Mouse (Mus musculus): ENCODE results near the gene Gpsm2. TPM values are rescaled to one million over a fixed set of nuclear protein-coding genes. Genes with fewer than 3 reads are reported as not detected.

Gene Gpsm2
- total and polyA plus RNA-seq, 3 experiments = 9.7 to 11.2 (median 10.4) TPM

GRCm38 (mm10) chr3:108660941-108661340 lies 61.2 kb downstream of the Gpsm2 start:
- H3K4me2 ChIP-seq (ENCODE audit: insufficient read depth, low read depth, poor library complexity, severe bottlenecking) = no peak overlapping the region
- no peak overlapping the region for H3K4me3 ChIP-seq (replicated peaks in 1 of 3; ENCODE audit: low read depth in 2 of 3, low read length in 2 of 3, poor library complexity in 1 of 3)
- dilution Hi-C loops (cut with MboI; ENCODE audit: extremely low pct_ligation_motif_present, extremely low pct_unique_long_range_greater_than_20kb, low sequenced_read_pairs) (no loop called here), in situ Hi-C loops (cut with MboI; ENCODE audit: low pct_ligation_motif_present, low pct_unique_long_range_greater_than_20kb, low sequenced_read_pairs) (loop anchor here (25.0 kb wide), 1 partner anchor 401 kb away; no protein-coding TSS in a partner anchor)
- H3K79me2 ChIP-seq (replicated peaks; ENCODE audit: control insufficient read depth, extremely low read depth, insufficient read depth, poor library complexity, severe bottlenecking) = no peaks in the 10 kb centered on the region; the same call in none of the 2 replicates
- no peaks in the 10 kb centered on the region for H3K4me1 ChIP-seq (ENCODE audit: control insufficient read depth in 1 of 2, insufficient read depth in 2 of 2)
- no peak overlapping the region for H3K9ac ChIP-seq (ENCODE audit: insufficient read depth, low read depth)
- peaks cover 29 to 65% of the 10 kb centered on the region in 2 experiments for H3K36me3 ChIP-seq (replicated peaks in 1 of 2; ENCODE audit: control insufficient read depth in 1 of 2, insufficient read depth in 1 of 2, low read length in 1 of 2)
- no peak overlapping the region for H3K27ac ChIP-seq (ENCODE audit: insufficient read depth, low read depth)
- TF ChIP-seq CTCF (conservative IDR thresholded peaks at IDR 0.05 in 1 of 2, IDR thresholded peaks at IDR 0.05 in 1 of 2; ENCODE audit: low read depth in 2 of 2, low read length in 2 of 2) (peak in 1 of 2 experiments; percentile 56; a peak in 2 of 4 replicates), JUND (conservative IDR thresholded peaks at IDR 0.05; ENCODE audit: low read depth, low read length) (no peak), USF1 (IDR thresholded peaks at IDR 0.05; ENCODE audit: low read depth, low read length) (no peak), JUN (IDR thresholded peaks at IDR 0.05; ENCODE audit: insufficient read depth, low read depth, low read length) (no peak), RAD21 (IDR thresholded peaks at IDR 0.05; ENCODE audit: low read depth, low read length) (peak; percentile 24), MXI1 (IDR thresholded peaks at IDR 0.05; ENCODE audit: low read depth, low read length) (no peak), USF2 (conservative IDR thresholded peaks at IDR 0.05; ENCODE audit: low read depth, low read length) (no peak), MAFK (IDR thresholded peaks at IDR 0.05; ENCODE audit: insufficient replicate concordance, low read length) (no peak), SIN3A (IDR thresholded peaks at IDR 0.05; ENCODE audit: low read length) (no peak), CHD1 (IDR thresholded peaks at IDR 0.05; ENCODE audit: low read depth, low read length) (no peak), HCFC1 (IDR thresholded peaks at IDR 0.05; ENCODE audit: low read depth, low read length) (no peak), ELF1 (IDR thresholded peaks at IDR 0.05; ENCODE audit: low read depth, low read length) (no peak), UBTF (IDR thresholded peaks at IDR 0.05; ENCODE audit: low read depth, low read length) (no peak), E2F4 (IDR thresholded peaks at IDR 0.05; ENCODE audit: insufficient replicate concordance, low read depth, low read length) (no peak), SMC3 (IDR thresholded peaks at IDR 0.05; ENCODE audit: low read depth, low read length) (peak; percentile 49; the same call in 1 of the 2 replicates)
- H3K27me3 ChIP-seq (replicated peaks) = no peaks in the 10 kb centered on the region
- no peak for DNase-seq (ENCODE audit: extremely low read depth)
- peaks cover 8% of the 10 kb centered on the region for H3K9me3 ChIP-seq (replicated peaks; ENCODE audit: low read length)

GRCm38 (mm10) chr3:108658612-108659011 lies 63.5 kb downstream of the Gpsm2 start:
- Histone ChIP-seq H3K4me1 (ENCODE audit: control insufficient read depth in 1 of 2, insufficient read depth in 2 of 2) (peaks cover 0 to 7% of the 10 kb centered on the region in 2 experiments; a peak in 2 of 4 replicates), H3K79me2 (replicated peaks; ENCODE audit: control insufficient read depth, extremely low read depth, insufficient read depth, poor library complexity, severe bottlenecking) (peaks cover 15% of the 10 kb centered on the region), H3K9me3 (replicated peaks; ENCODE audit: low read length) (peaks cover 8% of the 10 kb centered on the region), H3K9ac (ENCODE audit: insufficient read depth, low read depth) (no peak overlapping the region), H3K4me3 (replicated peaks in 1 of 3; ENCODE audit: low read depth in 2 of 3, low read length in 2 of 3, poor library complexity in 1 of 3) (no peak overlapping the region), H3K27me3 (replicated peaks) (no peaks in the 10 kb centered on the region), H3K27ac (ENCODE audit: insufficient read depth, low read depth) (no peak overlapping the region), H3K4me2 (ENCODE audit: insufficient read depth, low read depth, poor library complexity, severe bottlenecking) (no peak overlapping the region), H3K36me3 (replicated peaks in 1 of 2; ENCODE audit: control insufficient read depth in 1 of 2, insufficient read depth in 1 of 2, low read length in 1 of 2) (peaks cover 21 to 46% of the 10 kb centered on the region in 2 experiments)
- DNase-seq (ENCODE audit: extremely low read depth) = no peak
- TF ChIP-seq UBTF (IDR thresholded peaks at IDR 0.05; ENCODE audit: low read depth, low read length) = no peak
- no peak for TF ChIP-seq PAX5 (IDR thresholded peaks at IDR 0.05; ENCODE audit: low read length)
- no peak for TF ChIP-seq MXI1 (IDR thresholded peaks at IDR 0.05; ENCODE audit: low read depth, low read length)
- no peak for TF ChIP-seq IRF4 (IDR thresholded peaks at IDR 0.05; ENCODE audit: low read depth, low read length)
- TF ChIP-seq NRF1 (IDR thresholded peaks at IDR 0.05; ENCODE audit: low read depth, low read length) = no peak
- TF ChIP-seq MYC (IDR thresholded peaks at IDR 0.05; ENCODE audit: low read depth, low read length) = no peak
- TF ChIP-seq TCF12 (IDR thresholded peaks at IDR 0.05; ENCODE audit: low read depth, low read length) = no peak
- no peak for TF ChIP-seq POLR2AphosphoS2 (IDR thresholded peaks at IDR 0.05; ENCODE audit: low read depth, low read length)
- TF ChIP-seq EP300 (IDR thresholded peaks at IDR 0.05; ENCODE audit: low read length) = no peak
- no peak for TF ChIP-seq ZNF384 (IDR thresholded peaks at IDR 0.05; ENCODE audit: low read depth, low read length)
- no peak for TF ChIP-seq HCFC1 (IDR thresholded peaks at IDR 0.05; ENCODE audit: low read depth, low read length)
- TF ChIP-seq USF1 (IDR thresholded peaks at IDR 0.05; ENCODE audit: low read depth, low read length) = no peak
- dilution Hi-C loops (cut with MboI; ENCODE audit: extremely low pct_ligation_motif_present, extremely low pct_unique_long_range_greater_than_20kb, low sequenced_read_pairs) (no loop called here), in situ Hi-C loops (cut with MboI; ENCODE audit: low pct_ligation_motif_present, low pct_unique_long_range_greater_than_20kb, low sequenced_read_pairs) (loop anchor here (25.0 kb wide), 1 partner anchor 404 kb away; no protein-coding TSS in a partner anchor)
